Mouse (Mus musculus) C2C12 (cell line): ENCODE results near the gene Bloc1s1. TPM values are rescaled to one million over a fixed set of nuclear protein-coding genes. Genes with fewer than 3 reads are reported as not detected.

ENCODE experiments used
- polyA plus RNA-seq: library from polyadenylated mRNA; unstranded; fragments of >200 nt; fragmentation: generic; extraction: Trizol; gene quantifications from one replicate; pipeline ENCODE4 v1.2.1, GENCODE M21; 2012; ENCODE audit warnings: missing spikeins

The Bloc1s1 gene
- polyA plus RNA-seq, 1 experiment, result 204 TPM

Other genes with a start within 250 kb of the Bloc1s1 start
- 9.6 TPM for gene Suox, start 250.0 kb downstream of the Bloc1s1 start, polyA plus RNA-seq
- gene Rab5b, start 227.8 kb downstream of the Bloc1s1 start, polyA plus RNA-seq, result 27.0 TPM
- gene Pmel, start 219.8 kb downstream of the Bloc1s1 start, polyA plus RNA-seq, result 0.16 TPM
- 34.7 TPM for gene Cdk2, start 219.0 kb downstream of the Bloc1s1 start, polyA plus RNA-seq
- gene Dgka, start 179.2 kb downstream of the Bloc1s1 start, polyA plus RNA-seq, result 7.3 TPM
- 38.0 TPM for gene Pym1, start 176.1 kb downstream of the Bloc1s1 start, polyA plus RNA-seq
- gene Mmp19, start 133.1 kb downstream of the Bloc1s1 start, polyA plus RNA-seq, result 1.7 TPM
- 31.2 TPM for gene Dnajc14, start 120.0 kb downstream of the Bloc1s1 start, polyA plus RNA-seq
- 15.1 TPM for gene Tmem198b, start 119.7 kb downstream of the Bloc1s1 start, polyA plus RNA-seq
- gene Sarnp, start 106.7 kb downstream of the Bloc1s1 start, polyA plus RNA-seq, result 56.6 TPM
- gene Ormdl2, start 102.4 kb downstream of the Bloc1s1 start, polyA plus RNA-seq, result 41.1 TPM
- gene Gdf11, start 32.3 kb downstream of the Bloc1s1 start, polyA plus RNA-seq, result 17.0 TPM
- gene Cd63, start 23.0 kb downstream of the Bloc1s1 start, polyA plus RNA-seq, result 2,043 TPM
- 12.6 TPM for gene Rdh5, start 1.1 kb downstream of the Bloc1s1 start, polyA plus RNA-seq
- gene Itga7, start 9.8 kb upstream of the Bloc1s1 start, polyA plus RNA-seq, result 100 TPM
- not detected for gene Mettl7b, start 37.0 kb upstream of the Bloc1s1 start, polyA plus RNA-seq
- gene Olfr9, start 65.4 kb upstream of the Bloc1s1 start, polyA plus RNA-seq, result not detected
- not detected for gene Olfr763, start 86.8 kb upstream of the Bloc1s1 start, polyA plus RNA-seq
- gene Olfr764-ps1, start 115.9 kb upstream of the Bloc1s1 start, polyA plus RNA-seq, result not detected
- gene Olfr765, start 126.0 kb upstream of the Bloc1s1 start, polyA plus RNA-seq, result not detected
- not detected for gene Olfr766-ps1, start 144.9 kb upstream of the Bloc1s1 start, polyA plus RNA-seq
- gene Olfr767, start 158.9 kb upstream of the Bloc1s1 start, polyA plus RNA-seq, result not detected
- not detected for gene Olfr768, start 175.3 kb upstream of the Bloc1s1 start, polyA plus RNA-seq
- gene Olfr769, start 193.8 kb upstream of the Bloc1s1 start, polyA plus RNA-seq, result not detected
- not detected for gene Olfr770, start 215.0 kb upstream of the Bloc1s1 start, polyA plus RNA-seq
- gene Olfr771, start 240.7 kb upstream of the Bloc1s1 start, polyA plus RNA-seq, result not detected